Mouse (Mus musculus) urinary bladder, postnatal 25 days (tissue): ENCODE measurements around the gene Phf2.

ENCODE experiments used
- DNase-seq: peaks from one replicate; pipeline ENCODE4 v3.0.0; 2022; ENCODE audit warnings: low spot score

Phf2 gene

GRCm38 (mm10) chr13:48802181-48802580 is 68.7 kb downstream of the Phf2 start:
- no peak for DNase-seq

DNA sequence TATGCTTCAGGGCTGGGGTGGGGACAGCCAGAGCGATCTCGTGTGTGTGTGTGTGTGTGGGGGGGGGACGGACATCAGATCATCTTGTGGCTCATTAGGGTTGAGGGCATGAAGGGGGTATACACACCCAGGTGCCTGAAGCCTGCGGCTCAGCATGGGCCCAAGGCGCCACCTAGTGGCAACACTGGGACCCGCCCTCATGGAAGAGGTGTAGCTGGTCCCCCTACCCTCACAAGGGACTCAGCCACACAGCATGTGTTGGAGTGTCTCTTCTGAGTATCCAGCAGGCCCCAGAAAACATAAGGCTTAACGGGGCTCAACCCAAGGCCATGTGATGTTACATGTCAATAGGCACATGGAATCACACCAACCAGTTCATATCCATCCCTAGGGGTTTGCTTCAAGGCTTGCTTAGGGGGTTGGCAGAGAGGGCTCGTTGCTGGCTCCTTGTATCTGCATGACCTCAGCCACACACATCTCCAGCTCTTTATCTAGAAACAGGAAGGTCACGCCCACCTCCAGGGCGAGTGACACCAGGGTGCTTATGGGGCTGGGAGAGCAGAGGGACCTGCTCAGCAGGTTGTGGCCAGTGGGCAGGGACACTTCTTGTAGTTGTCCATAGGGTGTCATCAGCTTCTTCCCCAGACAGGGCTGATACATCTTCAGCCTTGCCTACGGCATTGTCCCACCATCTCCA is 69.9 kb downstream of the Phf2 start:
- DNase-seq, result peak; percentile 73

DNA sequence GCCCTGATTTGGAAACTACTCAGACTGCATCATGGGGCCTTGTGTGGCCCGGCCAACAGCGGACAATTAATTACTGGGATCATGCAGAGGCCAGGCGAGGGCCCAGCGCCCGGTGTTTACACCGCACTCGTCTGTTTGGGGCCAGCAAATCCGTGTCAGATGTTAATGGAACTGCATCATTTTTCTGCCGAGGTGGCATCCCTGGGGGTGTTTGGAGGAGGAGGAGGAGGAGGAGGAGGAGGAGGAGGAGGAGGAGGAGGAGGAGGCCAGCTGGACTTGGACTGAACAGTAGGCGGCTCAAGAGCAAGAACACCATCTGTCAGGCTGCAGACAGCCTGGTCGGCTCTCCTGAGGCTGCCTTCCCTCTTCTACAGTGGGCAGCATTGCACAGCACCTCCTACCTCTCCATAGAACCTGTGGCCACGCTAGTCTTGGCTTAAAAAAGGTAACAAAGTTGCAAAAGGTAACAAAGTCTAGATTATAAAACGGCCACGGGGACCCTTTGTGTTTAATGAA is 72.6 kb downstream of the Phf2 start:
- no peak for DNase-seq

- DNase-seq, result no peak
Measured at GRCm38 (mm10) chr13:48796906-48797305, 74.0 kb downstream of the Phf2 start.

- no peak for DNase-seq
Measured at GRCm38 (mm10) chr13:48795711-48796110, 75.2 kb downstream of the Phf2 start.

DNA sequence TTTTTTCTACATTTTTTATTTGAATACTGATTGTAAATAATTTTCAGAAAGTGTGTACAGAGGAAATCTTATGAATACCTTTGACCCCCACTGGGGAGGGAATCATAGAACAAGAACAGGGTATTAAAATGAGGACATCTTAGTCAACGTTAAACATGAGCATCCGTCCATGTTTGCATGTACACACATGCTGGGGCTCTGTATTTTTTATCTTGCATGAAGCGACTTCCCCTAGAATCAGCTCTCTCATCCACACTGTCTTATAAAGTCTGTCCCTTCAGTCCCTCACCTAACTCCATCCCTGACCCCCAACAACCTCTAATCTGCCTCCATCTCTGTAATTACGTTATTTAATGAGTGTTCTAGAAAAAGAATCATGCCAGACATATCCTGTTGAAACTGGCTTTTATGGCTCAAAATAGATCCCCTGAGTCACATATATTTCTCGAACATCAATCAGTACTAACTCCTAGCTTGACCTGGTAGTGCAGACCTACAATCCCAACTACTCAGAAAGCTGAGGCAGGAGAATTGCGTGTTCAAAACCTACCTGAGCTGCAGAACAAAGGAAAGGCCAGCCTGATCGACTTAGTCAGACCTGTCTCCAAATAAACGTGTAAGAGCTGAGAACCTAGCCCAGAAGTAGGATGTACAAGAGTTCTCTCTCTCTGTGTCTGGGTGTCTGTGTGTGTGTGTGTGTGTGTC is 86.2 kb downstream of the Phf2 start:
- DNase-seq, result no peak

DNA sequence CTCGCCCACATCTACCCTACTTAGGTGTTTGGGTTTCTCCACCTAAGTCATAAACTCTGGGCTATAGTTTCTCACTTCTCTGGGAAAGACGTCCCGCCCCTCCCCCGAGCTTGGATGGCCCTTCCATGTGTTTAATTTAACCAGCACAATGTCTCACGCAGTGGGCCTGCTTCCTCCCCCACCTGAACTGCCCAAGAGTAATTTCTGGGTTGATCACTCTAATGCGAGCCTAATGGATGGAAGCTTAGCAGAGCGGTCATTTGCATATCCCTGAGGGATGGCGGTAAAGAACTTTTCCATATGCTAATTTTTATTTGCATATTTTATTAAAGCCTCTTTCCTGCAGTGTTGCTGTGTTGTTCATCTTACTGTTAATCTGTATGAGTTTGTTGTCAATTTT is 86.8 kb downstream of the Phf2 start:
- DNase-seq, result no peak

GRCm38 (mm10) chr13:48782727-48783725 is 87.9 kb downstream of the Phf2 start:
- DNase-seq, result peak; percentile 62

DNA sequence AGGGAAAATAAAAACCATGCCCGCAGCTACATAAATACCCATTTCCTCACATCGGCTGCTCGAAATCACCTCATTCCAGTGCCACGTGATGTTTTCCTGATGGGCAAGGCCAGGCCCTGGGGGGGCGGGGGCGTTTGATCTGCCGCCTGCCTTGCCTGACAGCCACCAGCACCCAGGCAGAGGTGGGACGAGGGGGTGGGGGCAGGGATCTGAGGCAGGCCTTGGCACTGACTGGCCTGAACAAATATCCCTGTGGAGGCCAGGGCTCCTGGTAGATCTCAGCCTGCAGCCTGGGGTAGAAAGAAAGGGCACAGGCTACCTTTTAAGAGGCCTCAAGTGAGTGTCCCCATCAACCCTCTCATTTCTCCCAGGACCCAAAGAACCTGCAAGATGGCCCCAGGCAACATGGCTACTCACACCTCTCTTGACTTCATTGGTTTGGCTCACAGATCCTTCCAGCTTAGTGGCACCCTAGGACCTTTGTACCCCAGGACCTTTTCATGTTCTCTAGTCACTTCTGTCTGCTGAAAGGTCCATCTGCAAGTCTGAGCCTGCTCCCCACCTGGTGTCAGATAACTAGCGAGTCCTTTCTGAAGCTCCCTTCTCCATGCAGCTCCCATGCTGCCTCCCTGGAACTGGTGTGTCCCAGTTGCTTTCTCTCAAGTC is 90.4 kb downstream of the Phf2 start:
- no peak for DNase-seq

DNA sequence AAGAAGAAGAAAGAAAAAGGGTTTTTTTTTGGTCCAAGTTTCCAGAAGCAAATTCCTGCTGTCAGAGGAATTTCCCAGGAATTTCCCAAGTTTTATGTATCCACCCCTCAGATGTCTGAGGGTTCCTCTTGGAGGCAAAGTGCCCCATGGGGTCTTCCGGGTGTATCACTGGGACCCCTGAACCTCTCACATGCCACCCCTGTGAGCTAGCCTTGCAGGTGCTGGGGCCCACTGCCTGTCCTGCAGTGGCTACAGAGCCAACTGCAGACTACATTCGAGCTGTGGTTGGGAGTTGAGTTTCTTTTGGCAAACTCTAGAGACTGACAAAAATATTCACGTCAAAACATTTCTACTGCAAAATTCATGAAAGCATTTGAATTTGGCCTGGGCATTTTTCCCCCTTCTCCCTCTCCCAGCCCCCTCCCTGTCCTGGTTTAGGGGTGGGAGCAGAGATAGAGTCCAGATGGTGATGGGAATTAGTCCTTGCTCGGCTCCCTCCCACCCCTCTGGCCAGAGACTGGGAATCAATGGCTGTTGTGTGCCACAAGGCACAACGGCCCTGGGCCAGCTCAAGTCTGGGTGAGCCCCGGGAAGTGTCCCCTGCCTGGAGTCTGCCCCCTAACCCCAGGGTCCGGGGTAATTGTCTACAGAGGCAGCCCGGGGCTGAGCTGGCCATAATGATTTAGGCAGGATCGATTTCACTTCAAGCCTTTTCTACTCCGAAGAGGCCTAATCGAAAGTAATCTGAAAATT is 91.2 kb downstream of the Phf2 start:
- DNase-seq, result no peak

- DNase-seq, result no peak
Measured at GRCm38 (mm10) chr13:48778138-48778537, 92.8 kb downstream of the Phf2 start.

DNA sequence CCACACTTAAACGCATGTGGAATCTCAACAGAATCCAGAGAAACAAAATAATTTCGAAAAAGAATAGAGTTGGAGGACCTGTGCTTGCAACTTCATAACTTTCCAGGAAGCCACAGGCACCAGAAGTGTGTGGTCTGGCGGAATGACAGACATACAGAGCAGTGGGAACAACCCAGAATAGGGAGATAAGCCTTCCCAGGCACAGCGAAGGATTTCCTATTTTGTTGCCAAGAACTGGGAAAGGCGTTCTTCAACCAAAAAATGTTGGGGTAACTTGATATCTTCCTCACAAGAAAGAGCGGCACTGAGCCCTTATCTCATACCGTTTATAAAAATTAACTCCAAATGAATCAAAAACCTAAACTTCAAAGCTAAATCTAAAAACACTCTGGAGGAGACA is 96.4 kb downstream of the Phf2 start:
- DNase-seq, result no peak

DNA sequence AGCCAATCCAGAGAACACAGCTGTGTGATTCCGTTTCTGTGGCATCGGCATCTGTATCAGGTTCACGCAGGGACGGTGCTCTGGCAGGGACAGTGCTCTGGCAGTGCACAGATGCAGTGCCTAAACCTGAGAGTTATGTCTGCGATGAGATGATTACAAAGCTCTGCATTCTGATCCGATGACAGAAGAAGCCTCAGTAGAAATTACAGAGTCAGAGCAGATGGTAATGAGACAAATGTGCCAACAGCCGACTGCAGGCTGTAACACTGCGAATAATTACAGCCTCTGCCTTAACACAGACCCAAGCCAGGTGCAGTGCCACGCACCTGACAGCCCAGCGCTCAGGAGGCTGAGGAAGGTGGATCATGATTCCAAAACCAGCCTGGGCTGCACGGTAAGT is 102.8 kb downstream of the Phf2 start:
- DNase-seq, result no peak

GRCm38 (mm10) chr13:48763701-48764245 is 107.1 kb downstream of the Phf2 start:
- DNase-seq, result no peak

DNA sequence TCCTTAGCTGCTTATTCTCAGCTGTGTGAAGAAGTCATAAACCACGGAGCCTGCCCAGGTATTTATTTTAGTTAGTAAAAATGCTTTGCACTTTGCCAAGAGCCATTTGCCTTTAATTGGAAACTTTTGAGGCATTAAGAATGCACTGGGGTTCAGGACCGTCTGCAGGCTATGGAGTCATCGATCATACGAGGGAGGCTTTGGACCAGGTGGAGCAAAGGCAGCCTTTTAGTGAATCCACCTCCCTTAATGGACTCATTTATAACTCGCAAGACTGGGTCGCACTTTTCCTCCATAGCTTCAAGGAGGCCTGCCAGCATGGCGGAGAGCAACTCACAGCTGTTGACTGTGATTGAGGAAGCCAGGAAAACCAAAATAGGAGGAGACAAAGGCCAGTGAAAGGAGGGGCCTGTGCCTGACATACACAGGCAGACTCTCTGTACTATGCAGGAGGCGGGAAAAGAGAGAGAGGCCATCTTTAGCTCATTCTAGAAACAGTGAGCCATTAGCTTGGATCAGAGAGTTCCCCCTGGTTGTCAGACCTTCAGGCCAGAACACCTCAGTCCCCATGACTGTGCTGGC is 110.0 kb downstream of the Phf2 start:
- DNase-seq, result no peak

DNA sequence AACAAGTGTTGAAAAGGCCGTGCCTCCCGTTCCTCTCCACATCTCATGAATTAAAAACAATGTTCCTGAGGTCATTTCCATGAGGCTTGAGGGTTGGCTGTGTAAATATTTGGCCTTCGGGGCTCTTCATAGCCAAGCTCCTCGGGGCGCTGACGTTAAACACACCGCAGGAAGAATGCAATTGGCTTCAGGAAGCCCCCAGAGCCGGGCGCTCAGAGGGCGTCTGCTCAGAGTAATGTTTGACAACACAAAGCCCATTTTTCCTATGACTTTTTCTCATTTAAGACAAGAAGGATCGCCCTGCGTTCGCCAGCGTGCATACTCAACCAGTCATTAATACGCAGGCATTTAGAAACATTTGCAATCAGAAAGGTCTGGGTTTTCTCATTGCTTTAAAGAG is 114.2 kb downstream of the Phf2 start:
- no peak for DNase-seq
